Mouse (Mus musculus): Measurements from ENCODE around the gene E2f4.

- no peak; the same call in 2 of the 3 replicates for TF ChIP-seq GATA1 (IDR thresholded peaks at IDR 0.05; ENCODE audit: borderline replicate concordance, low read length)
- no peak for TF ChIP-seq FLI1 (IDR thresholded peaks at IDR 0.05; ENCODE audit: low read length)
Observed at GRCm38 (mm10) chr8:105338992-105339391, 41.5 kb downstream of the E2f4 start.

All from megakaryocyte, embryonic 14.5 days (primary cell).